Mouse (Mus musculus) kidney, embryonic 16.5 days (tissue): ENCODE measurements around the gene Mrpl21. TPM values are rescaled to one million over a fixed set of nuclear protein-coding genes. Genes with fewer than 3 reads are reported as not detected.

Source experiments
- ATAC-seq: fragments of 200-750 bp; cut with Nextera tagmentation; 2 replicates; pipeline ENCODE4 v1.8.0; 2017; ENCODE audit warnings: moderate TSS enrichment; ENCODE audit not compliant: low FRiP score, low TSS enrichment
- H3K27ac ChIP-seq: fragments of 300-500 bp; sonication (generic); 2 replicates; pipeline ENCODE4 v1.5.1; 2014; ENCODE audit warnings: low read length
- H3K27me3 ChIP-seq: fragments of 300-500 bp; sonication (generic); 2 replicates; pipeline ENCODE4 v1.6.1; 2014; ENCODE audit warnings: low read length, control low read depth, mixed read lengths; ENCODE audit not compliant: insufficient read depth
- H3K36me3 ChIP-seq: fragments of 300-500 bp; sonication (generic); 2 replicates; pipeline ENCODE4 v1.6.1; 2014; ENCODE audit warnings: low read length, control low read depth, mixed read lengths; ENCODE audit not compliant: insufficient read depth
- H3K4me1 ChIP-seq: fragments of 300-500 bp; sonication (generic); 2 replicates; pipeline ENCODE4 v1.6.1; 2014; ENCODE audit warnings: low read length, control low read depth, mixed read lengths; ENCODE audit not compliant: insufficient read depth
- H3K4me2 ChIP-seq: fragments of 300-500 bp; sonication (generic); replicated peaks from 2 replicates; pipeline ENCODE4 v1.6.1; 2014; ENCODE audit warnings: low read depth, low read length
- H3K4me3 ChIP-seq: fragments of 300-500 bp; sonication (generic); 2 replicates; pipeline ENCODE4 v1.5.1; 2014; ENCODE audit warnings: mild to moderate bottlenecking, low read length
- H3K9ac ChIP-seq: fragments of 300-500 bp; sonication (generic); replicated peaks from 2 replicates; pipeline ENCODE4 v1.6.1; 2014; ENCODE audit warnings: low read length
- H3K9me3 ChIP-seq: fragments of 300-500 bp; sonication (generic); 2 replicates; pipeline ENCODE4 v1.6.1; 2016; ENCODE audit warnings: low read length, control low read depth
- WGBS: fragments of 180-500 bp; shearing (Covaris S2); extraction: QIAGEN DNeasy Blood & Tissue Kit; methylation state at CpG from one replicate; pipeline ENCODE4 v1.1.7; 2014; 5-methylcytosine and 5-hydroxymethylcytosine counted together
- polyA plus RNA-seq: library from polyadenylated mRNA; unstranded; fragments of >200 nt; fragmentation: Nextera tagmentation; extraction: Ambion mirVana; gene quantifications from 2 replicates; pipeline ENCODE4 v1.2.1, GENCODE M21; 2015

Gene Mrpl21
- polyA plus RNA-seq, 1 experiment from 2014 or later: 117 TPM

GRCm38 (mm10) chr19:3322261-3322969 is 39.7 kb downstream of the Mrpl21 start, which contains the start of gene Cpt1a:
TSS of gene Cpt1a (plus strand) at chr19:3322334.
- H3K36me3 ChIP-seq: no peaks in the 10 kb centered on the region
- H3K27ac ChIP-seq: peak within 1 kb of the TSS; percentile 47
- H3K9me3 ChIP-seq: no peaks in the 10 kb centered on the region
- no peaks in the 10 kb centered on the region; the same call in 1 of the 2 replicates for H3K27me3 ChIP-seq
- peaks cover 33% of the 10 kb centered on the region for H3K4me1 ChIP-seq
- ATAC-seq: no peak
- peak within 1 kb of the TSS; percentile 71 for H3K9ac ChIP-seq
- peak within 1 kb of the TSS; percentile 96 for H3K4me2 ChIP-seq
- peak within 1 kb of the TSS; percentile 73 for H3K4me3 ChIP-seq
- 3% methylated on average over 26 of the region's 26 CpGs for WGBS

- ATAC-seq: peak; percentile 83
- no peaks in the 10 kb centered on the region for H3K9me3 ChIP-seq
- H3K4me1 ChIP-seq: peaks cover 33% of the 10 kb centered on the region
- peak overlapping the region; percentile 47 for H3K27ac ChIP-seq
- under 1% methylated on average over 45 of the region's 47 CpGs for WGBS
- H3K4me2 ChIP-seq: peak overlapping the region; percentile 96
- no peaks in the 10 kb centered on the region for H3K36me3 ChIP-seq
- H3K4me3 ChIP-seq: peak overlapping the region; percentile 73
- H3K27me3 ChIP-seq: no peaks in the 10 kb centered on the region; the same call in 1 of the 2 replicates
- peak overlapping the region; percentile 71 for H3K9ac ChIP-seq
These were observed 40.5 kb downstream of the Mrpl21 start for GRCm38 (mm10) chr19:3323201-3323621.

- Histone ChIP-seq H3K36me3 (no peaks in the 10 kb centered on the region), H3K4me3 (peak overlapping the region; percentile 73), H3K27me3 (no peaks in the 10 kb centered on the region; the same call in 1 of the 2 replicates), H3K9ac (peak overlapping the region; percentile 71), H3K4me2 (peak overlapping the region; percentile 96), H3K27ac (peak overlapping the region; percentile 96), H3K4me1 (peaks cover 33% of the 10 kb centered on the region), H3K9me3 (no peaks in the 10 kb centered on the region)
- WGBS: under 1% methylated on average over 34 of the region's 34 CpGs
- peak; percentile 4; the same call in 1 of the 2 replicates for ATAC-seq
These were observed 41.1 kb downstream of the Mrpl21 start for GRCm38 (mm10) chr19:3323753-3324270.

DNA sequence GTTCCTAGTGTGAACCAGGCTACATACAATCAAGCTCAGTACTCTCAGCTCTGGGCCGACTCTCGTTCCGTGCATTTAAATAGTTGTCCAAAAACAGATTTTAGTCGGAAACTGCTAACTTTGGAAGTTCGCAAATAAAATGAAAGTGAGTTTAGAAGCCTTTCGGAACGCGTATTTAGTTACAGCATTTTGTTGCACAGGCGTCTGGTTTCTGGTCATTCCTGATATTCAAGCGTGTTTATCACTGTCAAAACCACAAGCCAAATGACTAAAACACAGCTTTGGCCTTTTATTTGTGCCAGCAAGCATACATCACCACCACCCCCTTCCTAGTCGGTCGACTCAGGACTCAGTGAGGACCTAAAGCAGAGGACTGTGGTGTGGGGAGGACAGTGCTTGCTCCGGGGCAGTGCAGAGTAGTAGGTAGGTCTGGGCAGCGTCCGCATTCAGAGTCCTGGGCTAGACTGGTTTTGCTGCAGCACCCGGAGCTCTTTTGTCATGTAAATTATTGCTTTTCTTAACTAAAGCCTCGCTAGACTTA is 41.6 kb downstream of the Mrpl21 start:
- Histone ChIP-seq H3K36me3 (no peaks in the 10 kb centered on the region), H3K27ac (peak overlapping the region; percentile 96), H3K4me1 (peaks cover 33% of the 10 kb centered on the region), H3K4me2 (peak overlapping the region; percentile 96), H3K9ac (peak overlapping the region; percentile 71), H3K9me3 (no peaks in the 10 kb centered on the region), H3K27me3 (no peaks in the 10 kb centered on the region; the same call in 1 of the 2 replicates), H3K4me3 (peak overlapping the region; percentile 73)
- no peak for ATAC-seq
- WGBS: 3% methylated on average over 17 of the region's 17 CpGs

DNA sequence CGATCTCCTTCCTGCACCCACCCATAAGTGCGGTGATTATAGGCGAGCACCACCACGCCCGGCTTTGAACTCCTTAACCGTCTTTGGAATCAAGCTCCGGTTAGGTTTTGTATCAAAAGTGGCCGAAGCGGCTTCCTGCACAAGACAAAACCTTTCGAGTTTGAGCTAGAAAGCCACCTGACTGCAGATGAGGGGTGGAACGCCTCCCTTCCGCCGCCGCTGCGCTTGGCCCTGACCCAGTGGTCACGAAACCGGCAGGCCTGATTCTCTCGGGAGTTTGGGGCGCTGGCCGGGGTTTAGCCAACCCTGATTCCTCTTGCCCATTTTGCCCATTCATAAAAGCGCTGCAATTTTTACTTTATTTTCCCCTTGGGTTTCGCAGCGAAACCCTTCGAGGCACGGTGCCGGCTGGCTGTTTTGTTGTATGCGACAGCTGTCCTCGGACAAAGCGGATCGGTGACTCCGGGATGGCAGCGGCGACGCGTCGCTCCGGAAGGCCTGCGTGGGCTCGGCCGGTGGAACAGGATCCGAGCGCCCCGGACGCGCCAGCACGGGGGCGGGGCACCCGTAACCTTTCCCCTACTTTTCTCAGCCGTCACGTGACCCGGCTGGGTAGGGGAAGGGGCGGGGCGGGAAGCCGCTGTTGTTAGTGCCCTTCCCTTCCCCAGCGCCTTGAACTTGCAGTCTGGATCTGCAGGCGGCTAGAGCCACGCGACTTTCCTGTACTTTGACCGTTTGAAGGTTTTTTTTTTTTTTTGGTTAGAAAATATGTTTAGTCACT is 42.4 kb downstream of the Mrpl21 start:
- Histone ChIP-seq H3K4me3 (peak overlapping the region; percentile 73), H3K36me3 (no peaks in the 10 kb centered on the region), H3K9me3 (no peaks in the 10 kb centered on the region), H3K9ac (peak overlapping the region; percentile 71), H3K27me3 (no peaks in the 10 kb centered on the region; the same call in 1 of the 2 replicates), H3K4me1 (peaks cover 33% of the 10 kb centered on the region), H3K27ac (peak overlapping the region; percentile 96), H3K4me2 (peak overlapping the region; percentile 96)
- ATAC-seq: peak; percentile 76
- WGBS: under 1% methylated on average over 59 of the region's 59 CpGs

- peak overlapping the region; percentile 96 for H3K27ac ChIP-seq
- WGBS: 30% methylated on average over 15 of the region's 15 CpGs
- H3K4me2 ChIP-seq: peak overlapping the region; percentile 96
- peaks cover 33% of the 10 kb centered on the region for H3K4me1 ChIP-seq
- ATAC-seq: no peak
- peak overlapping the region; percentile 73 for H3K4me3 ChIP-seq
- peak overlapping the region; percentile 66 for H3K9ac ChIP-seq
- H3K27me3 ChIP-seq: no peaks in the 10 kb centered on the region; the same call in 1 of the 2 replicates
- no peaks in the 10 kb centered on the region for H3K9me3 ChIP-seq
- no peaks in the 10 kb centered on the region for H3K36me3 ChIP-seq
These were observed 43.2 kb downstream of the Mrpl21 start for GRCm38 (mm10) chr19:3325771-3326478.

GRCm38 (mm10) chr19:3326479-3327047 is 43.9 kb downstream of the Mrpl21 start:
- Histone ChIP-seq H3K36me3 (no peaks in the 10 kb centered on the region), H3K4me1 (peaks cover 30% of the 10 kb centered on the region), H3K9me3 (no peaks in the 10 kb centered on the region), H3K27me3 (no peaks in the 10 kb centered on the region; the same call in 1 of the 2 replicates), H3K4me3 (peak overlapping the region; percentile 73; the same call in 1 of the 2 replicates), H3K9ac (peak overlapping the region; percentile 66; the same call in 1 of the 2 replicates), H3K4me2 (peak overlapping the region; percentile 96), H3K27ac (peak overlapping the region; percentile 96; the same call in 1 of the 2 replicates)
- ATAC-seq: no peak
- 64% methylated on average over 12 of the region's 12 CpGs for WGBS

- Histone ChIP-seq H3K4me1 (peaks cover 30% of the 10 kb centered on the region), H3K27ac (peak overlapping the region; percentile 88), H3K27me3 (no peaks in the 10 kb centered on the region), H3K4me3 (no peak overlapping the region), H3K9me3 (no peaks in the 10 kb centered on the region), H3K36me3 (no peaks in the 10 kb centered on the region), H3K9ac (no peak overlapping the region), H3K4me2 (no peak overlapping the region)
- WGBS: 41% methylated on average over 6 of the region's 6 CpGs
- peak; percentile 66 for ATAC-seq
These were observed 50.5 kb downstream of the Mrpl21 start for GRCm38 (mm10) chr19:3333247-3333646.
